Mouse (Mus musculus) embryo, embryonic 10 days (tissue): ENCODE data around the gene Cck.
"Not testable (repeated sequence)": the region's sequence is repeated elsewhere in the genome, so short reads cannot be mapped to it uniquely, and the experiment has no call there.

Experiments
- DNase-seq: peaks from one replicate; pipeline ENCODE4 v3.0.0-alpha.2; 2015; ENCODE audit warnings: low spot score

The Cck gene

GRCm38 (mm10) chr9:121459950-121460349 is 35.5 kb downstream of the Cck start:
- no peak for DNase-seq

- peak; percentile 77 for DNase-seq
Observed at GRCm38 (mm10) chr9:121458466-121458865, 37.0 kb downstream of the Cck start.

- no peak for DNase-seq
Observed at GRCm38 (mm10) chr9:121456739-121457515, 38.6 kb downstream of the Cck start.

GRCm38 (mm10) chr9:121454891-121455290 is 40.6 kb downstream of the Cck start:
- DNase-seq, result no peak

- DNase-seq, result not testable (repeated sequence)
Observed at GRCm38 (mm10) chr9:121452342-121452942, 43.1 kb downstream of the Cck start.

- DNase-seq, result no peak
Observed at GRCm38 (mm10) chr9:121446431-121446831, 49.1 kb downstream of the Cck start.

- no peak for DNase-seq
Observed at GRCm38 (mm10) chr9:121445364-121445763, 50.1 kb downstream of the Cck start.

- no peak for DNase-seq
Observed at GRCm38 (mm10) chr9:121444367-121444707, 51.2 kb downstream of the Cck start.

GRCm38 (mm10) chr9:121443696-121444366 is 51.7 kb downstream of the Cck start:
- DNase-seq, result peak; percentile 31

GRCm38 (mm10) chr9:121442145-121442544 is 53.3 kb downstream of the Cck start:
- no peak for DNase-seq
